Mouse (Mus musculus) frontal cortex, adult 2 months (tissue): ENCODE results near the gene Lrrc8b. TPM values are rescaled to one million over a fixed set of nuclear protein-coding genes. Genes with fewer than 3 reads are reported as not detected.

Source experiments
- polyA plus RNA-seq: library from polyadenylated mRNA; depleted of rRNA; stranded (reverse); fragments of >200 nt; gene quantifications from 2 replicates; pipeline ENCODE4 v1.2.3, GENCODE M21; 2012; rRNA removed

Lrrc8b gene
- polyA plus RNA-seq, 1 experiment, result 39.9 TPM

Other genes starting within 250 kb of the Lrrc8b start
- 0.86 TPM in 2 replicates for gene Gbp10, start 176.2 kb upstream of the Lrrc8b start, polyA plus RNA-seq
- gene Gm43302, start 122.1 kb upstream of the Lrrc8b start, polyA plus RNA-seq, result 0.76 and 0.82 TPM in 2 replicates
- 2.9 and 3.4 TPM in 2 replicates for gene Gbp6, start 122.1 kb upstream of the Lrrc8b start, polyA plus RNA-seq
- gene Lrrc8c, start 103.6 kb downstream of the Lrrc8b start, polyA plus RNA-seq, result 8.5 and 9.2 TPM in 2 replicates